Mouse (Mus musculus) lung, postnatal 0 days (tissue): ENCODE data around the gene Adgrg2.
A peak's percentile ranks its signal among the peaks of the same experiment; 100 is the strongest.

ENCODE experiments used
- CTCF ChIP-seq: IDR thresholded peaks from 2 replicates; pipeline ENCODE4 v1.5.1; 2016; ENCODE audit warnings: antibody characterized with exemption, mild to moderate bottlenecking
- EP300 ChIP-seq: IDR thresholded peaks from 2 replicates; pipeline ENCODE4 v1.6.1; 2016; ENCODE audit warnings: antibody characterized with exemption, mild to moderate bottlenecking, control low read depth

- TF ChIP-seq CTCF (peak; percentile 48), EP300 (no peak)
Observed at GRCm38 (mm10) chrX:160455686-160456085, 65.2 kb downstream of the Adgrg2 start.
